Comparison of ENCODE assay signal across 26 mouse cellular contexts in genomic region chr12:27367476-27367875, GRCm38 (mm10). TPM values are rescaled to one million over a fixed set of nuclear protein-coding genes. Genes with fewer than 3 reads are reported as not detected.
A peak's percentile ranks its signal among the peaks of the same experiment; 100 is the strongest.
DNase-seq lines count a peak whose midpoint lies in the region; ATAC-seq lines count a peak whose summit lies in the region.
"Had no signal": no experiment of that assay in that cellular context is flagged by ENCODE, and none has a peak within 500 bp of the region (broad histone marks: within the 10 kb centered on the region; RNA-seq: fewer than 3 reads in every experiment).

No protein-coding gene starts in this region.

- no peak overlapping the region for H3K9ac ChIP-seq in hindbrain, embryonic 13.5 days
- H3K9ac ChIP-seq: embryonic facial prominence, embryonic 13.5 days; forebrain, postnatal 0 days; hindbrain, embryonic 15.5 days had no signal

- peak; percentile 45 for DNase-seq in embryo, embryonic 10 days (ENCODE audit: low spot score)
- DNase-seq in embryo, embryonic 9.5 days (ENCODE audit: extremely low spot score) = no peak
- peak; percentile 27 for DNase-seq in hindbrain, embryonic 10.5 days (ENCODE audit: low spot score)
- DNase-seq in embryonic facial prominence, embryonic 10.5 days (ENCODE audit: low spot score) = peak; percentile 60
- peak; percentile 56 for DNase-seq in limb, embryonic 10.5 days (ENCODE audit: low spot score)
- no peak for DNase-seq in lung, postnatal 4 days
- DNase-seq in gastrocnemius, adult 8-10 months (ENCODE audit: low spot score in 2 of 2) = no peak
- DNase-seq: adrenal gland, adult 8-10 months; adrenal gland, postnatal 25 days; cerebellum, adult 11-12 months; cerebellum, adult 8-10 months; cerebellum, postnatal 10 days; cerebellum, postnatal 36 days; forebrain, postnatal 0 days; gastrocnemius, postnatal 10 days; gastrocnemius, postnatal 36 days; heart, postnatal 36 days had no signal

- no peak overlapping the region for H3K4me3 ChIP-seq in hindbrain, embryonic 10.5 days
- no peak overlapping the region for H3K4me3 ChIP-seq in hindbrain, embryonic 13.5 days
- H3K4me3 ChIP-seq in embryonic facial prominence, embryonic 10.5 days = no peak overlapping the region
- no peak overlapping the region for H3K4me3 ChIP-seq in limb, embryonic 10.5 days
- H3K4me3 ChIP-seq: embryonic facial prominence, embryonic 13.5 days; erythroblast, embryonic 14.5 days; hindbrain, embryonic 15.5 days had no signal

- no peak overlapping the region for H3K4me2 ChIP-seq in hindbrain, embryonic 13.5 days
- H3K4me2 ChIP-seq: embryonic facial prominence, embryonic 13.5 days; heart, embryonic 11.5 days; hindbrain, embryonic 15.5 days had no signal

- H3K4me1 ChIP-seq in hindbrain, embryonic 10.5 days (replicated peaks) = 0 out of 2 replicates have a peak, but pooled peaks cover 3% of the 10 kb centered on the region
- peaks cover 13% of the 10 kb centered on the region; the same call in 1 of the 2 replicates for H3K4me1 ChIP-seq in hindbrain, embryonic 13.5 days (replicated peaks)
- H3K4me1 ChIP-seq in embryonic facial prominence, embryonic 10.5 days = peaks cover 10% of the 10 kb centered on the region
- peaks cover 10% of the 10 kb centered on the region for H3K4me1 ChIP-seq in limb, embryonic 10.5 days
- H3K4me1 ChIP-seq: embryonic facial prominence, embryonic 13.5 days; hindbrain, embryonic 15.5 days had no signal

- no peak overlapping the region for H3K27ac ChIP-seq in hindbrain, embryonic 10.5 days
- no peak overlapping the region for H3K27ac ChIP-seq in hindbrain, embryonic 13.5 days
- H3K27ac ChIP-seq in embryonic facial prominence, embryonic 10.5 days (replicated peaks) = peak overlapping the region; percentile 57; the same call in 1 of the 2 replicates
- peak overlapping the region; percentile 63; the same call in 1 of the 2 replicates for H3K27ac ChIP-seq in limb, embryonic 10.5 days
- H3K27ac ChIP-seq: embryonic facial prominence, embryonic 13.5 days; hindbrain, embryonic 15.5 days had no signal

- no peaks in the 10 kb centered on the region for H3K9me3 ChIP-seq in hindbrain, embryonic 10.5 days
- H3K9me3 ChIP-seq in hindbrain, embryonic 13.5 days = no peaks in the 10 kb centered on the region
- H3K9me3 ChIP-seq in embryonic facial prominence, embryonic 10.5 days = no peaks in the 10 kb centered on the region
- H3K9me3 ChIP-seq in limb, embryonic 10.5 days (replicated peaks) = no peaks in the 10 kb centered on the region
- H3K9me3 ChIP-seq: hindbrain, embryonic 15.5 days had no signal

- no peaks in the 10 kb centered on the region for H3K36me3 ChIP-seq in hindbrain, embryonic 10.5 days
- H3K36me3 ChIP-seq in hindbrain, embryonic 13.5 days = no peaks in the 10 kb centered on the region
- no peaks in the 10 kb centered on the region for H3K36me3 ChIP-seq in embryonic facial prominence, embryonic 10.5 days (replicated peaks)
- H3K36me3 ChIP-seq in limb, embryonic 10.5 days = no peaks in the 10 kb centered on the region
- H3K36me3 ChIP-seq: embryonic facial prominence, embryonic 13.5 days; hindbrain, embryonic 15.5 days had no signal

- H3K27me3 ChIP-seq in hindbrain, embryonic 10.5 days (ENCODE audit: insufficient read depth, poor library complexity, severe bottlenecking) = no peaks in the 10 kb centered on the region
- no peaks in the 10 kb centered on the region for H3K27me3 ChIP-seq in hindbrain, embryonic 13.5 days
- no peaks in the 10 kb centered on the region for H3K27me3 ChIP-seq in embryonic facial prominence, embryonic 10.5 days (replicated peaks; ENCODE audit: low read depth, poor library complexity, severe bottlenecking)
- no peaks in the 10 kb centered on the region for H3K27me3 ChIP-seq in limb, embryonic 10.5 days (ENCODE audit: low read depth, poor library complexity, severe bottlenecking)
- H3K27me3 ChIP-seq: embryonic facial prominence, embryonic 13.5 days; hindbrain, embryonic 15.5 days had no signal

- WGBS in hindbrain, embryonic 10.5 days = 73% methylated on average over 2 of the region's 2 CpGs
- WGBS in hindbrain, embryonic 13.5 days = 82% methylated on average over 2 of the region's 2 CpGs
- 37% methylated on average over 2 of the region's 2 CpGs for WGBS in embryonic facial prominence, embryonic 10.5 days
- WGBS in limb, embryonic 10.5 days = 19% methylated on average over 2 of the region's 2 CpGs

- no peak for ATAC-seq in hindbrain, embryonic 13.5 days (ENCODE audit: low FRiP score)
- ATAC-seq: activated CD4-positive, CD25-positive, alpha-beta regulatory T cell, adult 4 months; forebrain, embryonic 14.5 days; forebrain, postnatal 0 days; intestine, postnatal 0 days had no signal

RNA-seq across cellular contexts. Expression of gene Sox11, which starts 25.1 kb away (rescaled TPM):
- 295 and 388 TPM in 2 replicates for polyA plus RNA-seq in hindbrain, embryonic 10.5 days (2016; fragmentation: Nextera tagmentation; extraction: Ambion mirVana)
- polyA plus RNA-seq in hindbrain, embryonic 13.5 days (2015; fragmentation: Nextera tagmentation; extraction: Ambion mirVana) = 574 and 588 TPM in 2 replicates
- 300 and 318 TPM in 2 replicates for polyA plus RNA-seq in embryonic facial prominence, embryonic 10.5 days (2016; fragmentation: Nextera tagmentation; extraction: Ambion mirVana)
- 201 and 255 TPM in 2 replicates for polyA plus RNA-seq in limb, embryonic 10.5 days (2016; fragmentation: Nextera tagmentation; extraction: Ambion mirVana)
- under 1 TPM in 3 of 4 experiments, not detected in 1; 0.02 to 0.07 (median 0.03) TPM for total RNA-seq in gastrocnemius, adult 8-10 months (2022)
- total RNA-seq: granulocyte monocyte progenitor cell, adult 5-6 weeks had no signal
- polyA plus RNA-seq: erythroblast, embryonic 14.5 days had no signal

Comparison
In these comparisons a context has a peak if more than half of its experiments do, and no peak if none do; other contexts are left out.
1. DNase-seq: peak in embryo, embryonic 10 days (single experiment), hindbrain, embryonic 10.5 days (single experiment), embryonic facial prominence, embryonic 10.5 days (single experiment) and limb, embryonic 10.5 days (single experiment); none in embryo, embryonic 9.5 days (single experiment), lung, postnatal 4 days (0 of 2) and gastrocnemius, adult 8-10 months (0 of 2).
2. H3K27ac ChIP-seq: peak in embryonic facial prominence, embryonic 10.5 days (single experiment) and limb, embryonic 10.5 days (single experiment); none in hindbrain, embryonic 10.5 days (single experiment) and hindbrain, embryonic 13.5 days (single experiment).